Mouse (Mus musculus): ENCODE measurements around the gene Commd7.

The Commd7 gene

GRCm38 (mm10) chr2:153618889-153619288 lies 13.7 kb downstream of the Commd7 start:
- DNase-seq, result no peak

GRCm38 (mm10) chr2:153618439-153618838 lies 14.1 kb downstream of the Commd7 start:
- DNase-seq, result no peak

- DNase-seq, result no peak
Observed at GRCm38 (mm10) chr2:153616893-153617292, 15.7 kb downstream of the Commd7 start.

- DNase-seq, result peak; percentile 20 to 36
Observed at GRCm38 (mm10) chr2:153612594-153613281, 19.8 kb downstream of the Commd7 start.

- DNase-seq, result no peak
Observed at GRCm38 (mm10) chr2:153611743-153612142, 20.8 kb downstream of the Commd7 start.

GRCm38 (mm10) chr2:153611241-153611630 lies 21.3 kb downstream of the Commd7 start:
- no peak for DNase-seq

- peak; percentile 46 to 75 for DNase-seq
Observed at GRCm38 (mm10) chr2:153610426-153611240, 21.9 kb downstream of the Commd7 start.

- peak; percentile 92 for DNase-seq
Observed at GRCm38 (mm10) chr2:153609548-153609947, 23.0 kb downstream of the Commd7 start.

- DNase-seq, result peak in 1 of 2 experiments; percentile 26
Observed at GRCm38 (mm10) chr2:153609058-153609457, 23.5 kb downstream of the Commd7 start.

GRCm38 (mm10) chr2:153607870-153608515 lies 24.6 kb downstream of the Commd7 start:
- DNase-seq, result peak; percentile 11 to 36

- DNase-seq, result no peak
Observed at GRCm38 (mm10) chr2:153606421-153606820, 26.2 kb downstream of the Commd7 start.

- no peak for DNase-seq
Observed at GRCm38 (mm10) chr2:153603724-153604123, 28.9 kb downstream of the Commd7 start.

GRCm38 (mm10) chr2:153600667-153601648 lies 31.6 kb downstream of the Commd7 start:
- peak; percentile 54 to 69 for DNase-seq

GRCm38 (mm10) chr2:153600021-153600666 lies 32.4 kb downstream of the Commd7 start:
- peak; percentile 51 to 73 for DNase-seq

- no peak for DNase-seq
Observed at GRCm38 (mm10) chr2:153597626-153598025, 35.0 kb downstream of the Commd7 start.

- DNase-seq, result no peak
Observed at GRCm38 (mm10) chr2:153597014-153597413, 35.6 kb downstream of the Commd7 start.

- no peak for DNase-seq
Observed at GRCm38 (mm10) chr2:153594998-153595397, 37.6 kb downstream of the Commd7 start.

GRCm38 (mm10) chr2:153593186-153593585 lies 39.4 kb downstream of the Commd7 start:
- no peak for DNase-seq

- DNase-seq, result no peak
Observed at GRCm38 (mm10) chr2:153592056-153593014, 40.2 kb downstream of the Commd7 start.

GRCm38 (mm10) chr2:153586515-153587174 lies 45.9 kb downstream of the Commd7 start:
- DNase-seq, result peak; percentile 68 to 89
